Mouse (Mus musculus) hindbrain, embryonic 13.5 days (tissue): ENCODE measurements around the gene Eml2. TPM values are rescaled to one million over a fixed set of nuclear protein-coding genes. Genes with fewer than 3 reads are reported as not detected.
"Not testable (repeated sequence)": the region's sequence is repeated elsewhere in the genome, so short reads cannot be mapped to it uniquely, and the experiment has no call there.

Experiments
- ATAC-seq: fragments of 200-750 bp; cut with Nextera tagmentation; 2 replicates; pipeline ENCODE4 v1.8.0; 2017; ENCODE audit warnings: moderate TSS enrichment; ENCODE audit not compliant: low FRiP score
- H3K27ac ChIP-seq: fragments of 300-500 bp; sonication (generic); 2 replicates; pipeline ENCODE4 v1.5.1; 2015; ENCODE audit warnings: inconsistent platforms, mild to moderate bottlenecking, moderate library complexity
- H3K27me3 ChIP-seq: fragments of 300-500 bp; sonication (generic); 2 replicates; pipeline ENCODE4 v1.6.1; 2015; ENCODE audit warnings: mild to moderate bottlenecking, inconsistent platforms
- H3K36me3 ChIP-seq: fragments of 300-500 bp; sonication (generic); 2 replicates; pipeline ENCODE4 v1.6.1; 2015; ENCODE audit warnings: mild to moderate bottlenecking, inconsistent platforms
- H3K4me1 ChIP-seq: fragments of 300-500 bp; sonication (generic); replicated peaks from 2 replicates; pipeline ENCODE4 v1.6.1; 2015; ENCODE audit warnings: inconsistent platforms
- H3K4me2 ChIP-seq: fragments of 300-500 bp; sonication (generic); 2 replicates; pipeline ENCODE4 v1.6.1; 2015; ENCODE audit warnings: inconsistent platforms, mild to moderate bottlenecking, moderate library complexity
- H3K4me3 ChIP-seq: fragments of 300-500 bp; sonication (generic); 2 replicates; pipeline ENCODE4 v1.5.1; 2015; ENCODE audit warnings: mild to moderate bottlenecking, inconsistent platforms
- H3K9ac ChIP-seq: fragments of 300-500 bp; sonication (generic); 2 replicates; pipeline ENCODE4 v1.6.1; 2015; ENCODE audit warnings: mild to moderate bottlenecking, inconsistent platforms
- H3K9me3 ChIP-seq: fragments of 300-500 bp; sonication (generic); 2 replicates; pipeline ENCODE4 v1.6.1; 2016; ENCODE audit warnings: inconsistent platforms
- WGBS: fragments of 180-500 bp; shearing (Covaris S2); methylation state at CpG from one replicate; pipeline ENCODE4 v1.1.7; 2015; 5-methylcytosine and 5-hydroxymethylcytosine counted together
- polyA plus RNA-seq: library from polyadenylated mRNA; unstranded; fragments of >200 nt; fragmentation: Nextera tagmentation; extraction: Ambion mirVana; gene quantifications from 2 replicates; pipeline ENCODE4 v1.2.1, GENCODE M21; 2015

Eml2 gene
- polyA plus RNA-seq, 1 experiment from 2014 or later, result 8.2 TPM

DNA sequence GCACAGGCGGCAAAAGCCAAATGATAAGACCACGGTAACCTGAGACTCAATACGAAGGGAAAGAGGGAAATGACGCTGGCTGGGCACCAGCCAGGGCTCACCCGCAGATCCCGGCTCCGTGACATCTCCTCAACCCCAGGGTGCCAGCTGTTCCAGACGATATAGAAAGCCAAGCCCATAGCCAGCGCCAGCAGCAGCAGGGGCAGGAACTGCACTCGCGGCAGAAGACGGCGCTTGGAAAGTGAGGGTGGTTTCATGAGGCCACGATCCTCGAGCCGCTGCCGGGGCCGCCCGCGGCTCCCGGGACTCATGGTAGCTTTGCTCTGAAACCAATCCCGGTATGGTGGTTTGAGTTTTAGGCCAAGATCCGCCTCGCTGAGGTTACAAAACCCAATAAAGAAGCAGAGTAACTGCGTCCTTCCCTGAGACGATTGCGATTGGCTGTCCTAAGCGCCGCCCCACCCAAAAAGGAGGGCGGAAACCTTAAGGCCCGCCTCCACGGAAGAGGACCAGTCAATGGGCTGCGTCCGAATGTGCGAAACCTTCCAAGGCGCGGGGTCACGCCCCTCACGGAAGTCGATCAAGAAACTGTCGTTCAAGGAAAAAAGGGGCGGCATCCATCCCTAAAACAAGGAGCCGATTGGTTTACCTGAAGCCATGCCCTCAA lies 27.2 kb upstream of the Eml2 start, which contains the start of gene Qpctl:
TSS of gene Qpctl (minus strand) at position 417 of the 667 bp plus-strand sequence.
- Histone ChIP-seq H3K9ac (peak within 1 kb of the TSS; percentile 83), H3K9me3 (no peaks in the 10 kb centered on the region), H3K4me2 (peak within 1 kb of the TSS; percentile 77), H3K4me3 (peak within 1 kb of the TSS; percentile 65), H3K4me1 (peaks cover 32% of the 10 kb centered on the region), H3K27ac (peak within 1 kb of the TSS; percentile 88), H3K36me3 (peaks cover 47% of the 10 kb centered on the region), H3K27me3 (no peaks in the 10 kb centered on the region)
- under 1% methylated on average over 43 of the region's 43 CpGs for WGBS
- ATAC-seq, result peak; percentile 97

DNA sequence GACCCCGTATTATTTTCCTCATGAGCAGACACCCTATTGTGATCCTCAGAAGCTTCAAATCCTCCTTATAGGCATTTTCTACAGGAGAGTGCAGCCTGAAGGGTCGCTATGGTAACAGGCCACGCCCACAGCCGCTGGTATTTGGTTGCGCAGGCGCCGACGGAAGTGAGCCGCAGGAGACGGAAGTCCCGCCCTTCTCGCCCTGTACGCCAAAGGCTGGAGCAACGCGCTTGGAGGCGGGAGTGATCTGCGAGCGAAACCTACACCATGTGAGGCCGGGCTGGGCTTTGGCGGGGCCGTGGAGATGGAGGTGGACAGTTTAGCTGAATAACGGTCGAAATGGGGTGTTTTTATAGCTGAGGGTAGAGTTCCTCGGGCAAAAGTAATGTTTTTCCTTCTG lies 26.6 kb upstream of the Eml2 start, which contains the start of gene Snrpd2:
TSS of gene Snrpd2 (plus strand) at position 97 of the 400 bp plus-strand sequence.
- WGBS, result 0% methylated on average over 24 of the region's 24 CpGs
- Histone ChIP-seq H3K4me1 (peaks cover 32% of the 10 kb centered on the region), H3K9me3 (no peaks in the 10 kb centered on the region), H3K36me3 (peaks cover 51% of the 10 kb centered on the region), H3K9ac (peak within 1 kb of the TSS; percentile 83), H3K27me3 (no peaks in the 10 kb centered on the region), H3K27ac (peak within 1 kb of the TSS; percentile 88), H3K4me2 (peak within 1 kb of the TSS; percentile 77), H3K4me3 (peak within 1 kb of the TSS; percentile 65)
- ATAC-seq, result peak; percentile 90

DNA sequence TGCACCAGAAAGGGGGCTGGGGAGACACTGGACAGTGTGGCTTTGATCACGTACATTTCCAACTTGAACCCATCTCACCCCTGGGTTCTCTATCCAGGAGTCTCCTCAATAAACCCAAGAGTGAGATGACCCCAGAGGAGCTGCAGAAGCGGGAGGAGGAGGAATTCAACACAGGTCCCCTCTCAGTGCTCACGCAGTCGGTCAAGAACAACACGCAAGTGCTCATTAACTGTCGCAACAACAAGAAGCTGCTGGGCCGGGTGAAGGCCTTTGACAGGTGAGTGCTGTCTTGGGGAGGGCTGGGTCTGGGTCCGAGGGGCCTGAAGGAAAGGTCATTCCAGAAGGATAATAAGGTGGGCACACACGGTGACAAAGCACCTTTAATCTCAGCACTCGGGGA lies 25.1 kb upstream of the Eml2 start:
- H3K27me3 ChIP-seq, H3K27ac ChIP-seq, ATAC-seq, H3K9me3 ChIP-seq, H3K9ac ChIP-seq: not testable (repeated sequence)
- H3K4me3 ChIP-seq, result 0 out of 2 replicates have a peak overlapping the region, but pooled peaks have one; percentile 65
- 90% methylated on average over 10 of the region's 10 CpGs for WGBS
- peaks cover 42% of the 10 kb centered on the region for H3K36me3 ChIP-seq
- peak overlapping the region; percentile 77; the same call in 1 of the 2 replicates for H3K4me2 ChIP-seq
- peaks cover 32% of the 10 kb centered on the region for H3K4me1 ChIP-seq

DNA sequence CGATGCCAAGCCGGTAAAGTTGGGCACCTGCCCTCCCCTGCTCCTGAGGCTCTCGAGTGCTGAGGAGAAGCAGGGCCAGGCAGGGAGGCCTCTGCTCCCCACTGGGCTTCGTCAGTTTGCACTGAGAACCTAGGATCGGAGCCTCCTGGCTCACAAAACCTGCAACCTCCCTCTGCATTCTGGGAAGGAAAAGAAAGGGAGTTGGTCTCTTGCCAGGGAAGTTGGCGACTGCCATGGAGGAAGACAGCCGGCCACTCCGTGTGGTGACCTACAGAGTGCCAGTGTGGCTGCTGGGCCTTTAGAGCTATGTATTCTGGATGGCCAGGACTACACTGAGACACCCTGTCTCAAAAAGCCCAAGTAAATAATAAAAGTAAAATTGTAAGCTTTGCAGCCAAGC lies 21.4 kb upstream of the Eml2 start:
- Histone ChIP-seq H3K4me1 (peaks cover 28% of the 10 kb centered on the region), H3K9me3 (no peaks in the 10 kb centered on the region), H3K36me3 (peaks cover 33% of the 10 kb centered on the region), H3K4me3 (no peak overlapping the region), H3K9ac (no peak overlapping the region), H3K27me3 (peaks cover 13% of the 10 kb centered on the region), H3K4me2 (no peak overlapping the region), H3K27ac (no peak overlapping the region)
- 82% methylated on average over 8 of the region's 8 CpGs for WGBS
- ATAC-seq, result no peak

DNA sequence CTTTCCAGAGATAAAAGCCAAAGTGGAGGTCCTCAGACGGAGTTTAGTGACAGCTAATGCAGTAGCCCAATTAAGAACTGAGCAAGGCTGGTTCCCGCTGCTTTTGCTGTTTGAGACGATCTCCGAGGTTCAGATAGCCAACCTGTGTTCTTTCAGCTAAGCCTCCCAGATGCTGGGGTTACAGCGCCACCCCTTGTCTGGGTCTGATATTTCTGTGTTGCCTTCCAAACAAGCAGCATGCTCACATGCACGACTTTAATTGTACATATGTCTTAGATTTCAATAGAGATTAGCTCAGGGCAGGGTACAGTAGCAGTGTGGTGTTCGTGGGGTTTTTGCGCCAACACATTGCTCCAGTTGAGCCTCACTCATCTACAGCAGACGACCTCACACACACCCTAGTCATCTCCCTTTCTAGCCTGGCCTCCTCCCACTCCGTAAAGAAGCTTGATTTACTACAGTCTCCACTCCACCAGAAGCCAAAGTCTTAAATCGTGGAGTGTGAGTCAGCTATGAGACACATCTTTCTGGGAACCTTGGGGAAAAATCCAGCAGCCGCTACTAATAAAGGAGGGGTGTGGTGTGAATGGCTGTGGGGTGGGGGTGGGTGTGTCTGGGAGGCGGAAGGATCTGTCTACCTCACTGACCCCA lies 20.3 kb upstream of the Eml2 start:
- 67% methylated on average over 13 of the region's 13 CpGs for WGBS

DNA sequence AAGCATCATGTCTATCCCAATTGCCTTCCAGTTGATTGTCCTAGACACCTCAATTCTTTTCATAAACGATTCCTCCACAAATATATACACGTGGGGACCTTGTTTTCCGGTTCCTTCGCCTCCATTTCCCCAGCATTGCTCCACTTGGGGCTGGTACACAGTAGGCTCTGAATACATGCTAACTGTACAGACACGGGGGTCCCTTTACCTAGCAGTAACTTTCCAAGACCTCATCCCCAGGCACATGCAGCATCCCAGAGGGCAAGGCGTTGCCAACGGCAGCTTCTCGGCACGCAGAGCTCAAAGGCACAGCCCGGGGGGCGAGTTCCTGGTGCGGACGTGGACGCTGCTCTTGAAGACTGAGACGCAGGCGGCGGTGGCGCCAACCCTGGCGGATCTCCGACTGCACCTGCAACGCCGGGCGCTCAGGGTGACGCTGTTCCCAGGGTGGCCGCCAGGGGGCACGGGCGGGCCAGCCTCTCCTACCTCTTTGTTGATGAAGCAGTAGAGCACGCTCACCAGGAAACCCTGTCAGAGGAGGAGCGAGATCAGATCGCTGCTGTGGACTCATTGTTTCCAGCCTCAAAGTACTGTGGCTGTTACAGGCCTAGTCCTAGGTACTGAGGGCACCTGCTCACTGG lies 18.9 kb upstream of the Eml2 start:
- H3K4me2 ChIP-seq, result peak overlapping the region; percentile 47
- peaks cover 26% of the 10 kb centered on the region for H3K36me3 ChIP-seq
- H3K9me3 ChIP-seq, result no peaks in the 10 kb centered on the region
- 5% methylated on average over 30 of the region's 30 CpGs for WGBS
- peak overlapping the region; percentile 81 for H3K27ac ChIP-seq
- H3K4me3 ChIP-seq, result peak overlapping the region; percentile 21
- H3K27me3 ChIP-seq, result peaks cover 27% of the 10 kb centered on the region
- ATAC-seq, result peak; percentile 77
- peak overlapping the region; percentile 51 for H3K9ac ChIP-seq
- peaks cover 23% of the 10 kb centered on the region for H3K4me1 ChIP-seq

More for the DNA sequence above, 20.3 kb upstream of the Eml2 start:
- H3K4me1 ChIP-seq, result peaks cover 25% of the 10 kb centered on the region
- H3K27me3 ChIP-seq, result peaks cover 23% of the 10 kb centered on the region
- no peaks in the 10 kb centered on the region for H3K9me3 ChIP-seq
- H3K27ac ChIP-seq, result no peak overlapping the region
- ATAC-seq, result no peak
- no peak overlapping the region for H3K4me3 ChIP-seq
- H3K9ac ChIP-seq, result 0 out of 2 replicates have a peak overlapping the region, but pooled peaks have one; percentile 49
- H3K4me2 ChIP-seq, result no peak overlapping the region
- H3K36me3 ChIP-seq, result peaks cover 33% of the 10 kb centered on the region

DNA sequence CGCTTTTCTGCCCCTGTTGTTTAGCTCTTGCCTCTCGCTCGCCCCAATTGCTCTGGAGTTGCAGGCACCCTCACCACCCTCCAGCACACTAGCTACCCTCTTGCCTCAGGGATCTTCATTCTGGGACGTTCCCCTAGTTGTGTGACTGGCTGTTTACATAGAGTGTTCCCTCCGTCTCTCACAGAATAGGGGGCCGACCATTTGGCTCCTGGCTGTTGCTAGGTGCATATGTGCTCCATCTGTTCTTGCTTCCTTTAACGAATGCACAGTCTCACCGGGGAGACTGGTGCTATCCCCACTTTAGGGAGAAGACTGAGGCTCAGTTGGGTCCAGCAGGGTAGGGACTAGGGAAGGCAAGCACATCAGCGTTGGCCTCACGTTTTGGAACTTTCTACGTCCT lies 17.6 kb upstream of the Eml2 start:
- Histone ChIP-seq H3K36me3 (peaks cover 13% of the 10 kb centered on the region), H3K9ac (no peak overlapping the region), H3K4me2 (no peak overlapping the region), H3K4me3 (no peak overlapping the region), H3K27ac (no peak overlapping the region), H3K27me3 (peaks cover 40% of the 10 kb centered on the region), H3K9me3 (no peaks in the 10 kb centered on the region), H3K4me1 (peaks cover 24% of the 10 kb centered on the region)
- no peak for ATAC-seq
- WGBS, result 71% methylated on average over 11 of the region's 11 CpGs

DNA sequence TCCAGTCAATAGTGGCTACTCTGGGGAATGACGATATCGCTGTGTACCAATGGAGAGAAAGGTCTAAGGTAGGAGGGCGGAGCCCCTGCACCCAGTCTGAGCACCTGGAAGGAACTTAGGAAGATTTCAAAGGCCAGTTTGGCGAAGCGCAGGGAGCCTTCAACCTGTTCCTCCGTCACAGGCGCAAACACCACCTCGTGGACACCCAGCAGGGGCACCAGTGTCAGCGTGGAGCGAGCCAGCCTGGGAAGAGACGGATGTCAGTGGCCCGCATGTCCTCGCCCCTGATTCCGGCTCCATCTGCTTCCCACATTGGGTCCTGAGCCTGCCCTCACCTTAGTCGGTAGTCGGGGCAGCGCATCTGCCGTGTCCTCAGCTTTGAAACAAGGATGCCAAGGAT lies 16.8 kb upstream of the Eml2 start:
- H3K4me1 ChIP-seq, result peaks cover 31% of the 10 kb centered on the region
- no peak overlapping the region for H3K4me3 ChIP-seq
- WGBS, result 15% methylated on average over 18 of the region's 18 CpGs
- no peak overlapping the region for H3K27ac ChIP-seq
- H3K4me2 ChIP-seq, result peak overlapping the region; percentile 60
- H3K36me3 ChIP-seq, result peaks cover 6% of the 10 kb centered on the region; the same call in 1 of the 2 replicates
- no peak for ATAC-seq
- peak overlapping the region; percentile 60; the same call in 1 of the 2 replicates for H3K9ac ChIP-seq
- H3K27me3 ChIP-seq, result peaks cover 48% of the 10 kb centered on the region
- no peaks in the 10 kb centered on the region for H3K9me3 ChIP-seq

DNA sequence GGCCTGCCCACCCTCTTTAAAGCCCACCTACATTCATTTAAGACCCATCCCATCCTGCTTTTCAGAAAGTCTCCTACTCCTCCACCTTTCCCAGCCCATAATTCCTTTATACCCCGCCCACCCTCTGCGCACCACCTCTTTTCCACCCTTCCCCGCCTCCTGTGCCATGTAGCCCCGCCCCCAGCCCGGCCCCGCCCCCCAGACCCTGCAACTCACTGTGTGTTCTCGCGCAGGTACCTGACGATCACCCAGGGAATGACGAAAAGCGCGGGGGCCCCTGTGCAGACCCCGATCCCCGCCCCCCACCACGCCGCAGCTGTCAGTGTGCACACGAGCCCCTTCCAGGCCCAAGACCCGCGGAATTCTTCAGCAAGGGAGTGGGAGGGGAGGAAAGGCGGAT lies 16.1 kb upstream of the Eml2 start:
- Histone ChIP-seq H3K4me3 (peak overlapping the region; percentile 37), H3K27ac (no peak overlapping the region), H3K9me3 (no peaks in the 10 kb centered on the region), H3K36me3 (no peaks in the 10 kb centered on the region), H3K27me3 (peaks cover 55% of the 10 kb centered on the region), H3K4me2 (peak overlapping the region; percentile 60), H3K9ac (peak overlapping the region; percentile 60), H3K4me1 (peaks cover 38% of the 10 kb centered on the region)
- WGBS, result under 1% methylated on average over 20 of the region's 20 CpGs
- peak; percentile 13; the same call in 1 of the 2 replicates for ATAC-seq

DNA sequence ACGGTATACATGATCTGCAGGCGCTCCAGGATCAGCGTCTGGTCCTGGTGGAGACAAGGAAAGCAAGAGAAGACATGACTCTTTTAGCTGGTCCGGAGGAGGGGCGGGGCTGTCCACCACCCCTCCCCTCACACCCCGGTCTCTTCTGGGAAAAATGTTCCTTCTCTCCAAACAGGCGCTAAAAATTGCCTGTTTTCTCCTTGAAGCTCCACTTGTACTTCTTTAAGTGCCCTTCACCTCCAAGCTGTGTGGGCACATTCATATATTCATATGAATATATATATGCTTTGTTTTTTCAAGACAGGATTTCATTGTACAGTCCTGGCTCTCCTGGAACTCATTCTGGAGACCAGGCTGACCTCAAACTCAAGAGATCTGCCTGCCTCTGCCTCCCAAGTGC lies 13.3 kb upstream of the Eml2 start:
- Histone ChIP-seq H3K27me3 (peaks cover 66% of the 10 kb centered on the region), H3K27ac (no peak overlapping the region)
- 88% methylated on average over 7 of the region's 7 CpGs for WGBS

DNA sequence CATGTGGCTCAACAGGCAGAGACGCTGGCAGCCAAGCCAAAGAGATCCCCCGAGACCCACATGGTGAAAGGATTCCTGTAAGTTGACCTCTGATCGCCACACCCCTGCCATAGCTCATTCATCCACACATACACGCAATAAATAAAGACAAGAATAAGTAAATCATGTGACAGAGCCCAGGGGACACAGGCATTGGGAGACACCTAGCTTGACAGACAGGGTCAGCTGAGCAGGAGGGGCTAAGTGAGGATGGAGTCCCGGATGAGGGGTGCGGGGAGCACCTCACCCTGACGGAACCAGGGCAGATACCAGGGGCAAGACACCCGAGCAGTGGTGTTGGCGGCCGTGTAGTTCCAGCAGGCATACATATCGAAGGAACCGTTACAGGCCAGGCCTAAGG lies 12.5 kb upstream of the Eml2 start:
- Histone ChIP-seq H3K9me3 (no peaks in the 10 kb centered on the region), H3K9ac (0 out of 2 replicates have a peak overlapping the region, but pooled peaks have one; percentile 35), H3K36me3 (no peaks in the 10 kb centered on the region), H3K4me2 (no peak overlapping the region), H3K4me3 (no peak overlapping the region), H3K27me3 (peaks cover 62% of the 10 kb centered on the region), H3K4me1 (peaks cover 42% of the 10 kb centered on the region), H3K27ac (no peak overlapping the region)
- 24% methylated on average over 12 of the region's 12 CpGs for WGBS
- ATAC-seq, result no peak

More for the DNA sequence above, 13.3 kb upstream of the Eml2 start:
- no peak for ATAC-seq
- no peak overlapping the region for H3K4me3 ChIP-seq
- no peak overlapping the region for H3K4me2 ChIP-seq
- no peaks in the 10 kb centered on the region for H3K9me3 ChIP-seq
- peaks cover 43% of the 10 kb centered on the region for H3K4me1 ChIP-seq
- H3K9ac ChIP-seq, result no peak overlapping the region; the same call in 1 of the 2 replicates
- no peaks in the 10 kb centered on the region for H3K36me3 ChIP-seq

DNA sequence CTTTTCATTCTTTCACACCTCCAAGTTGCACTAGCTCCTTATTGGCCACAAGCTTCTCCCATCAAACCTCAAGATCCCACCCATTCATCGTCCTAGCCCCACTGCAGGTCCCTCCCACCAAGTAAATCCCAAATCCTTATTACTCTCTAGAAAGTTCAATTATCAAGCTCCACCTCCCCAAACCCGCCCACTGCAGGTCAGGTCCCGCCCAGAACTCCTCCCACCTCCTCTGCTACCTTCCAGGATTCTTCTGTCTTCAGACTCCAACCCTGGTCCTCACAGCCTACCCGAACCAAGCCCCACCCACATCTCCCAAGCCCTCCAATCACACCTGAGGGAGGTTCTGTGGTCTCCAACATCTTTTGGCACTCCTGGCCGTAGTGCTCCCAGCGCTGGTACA lies 12.0 kb upstream of the Eml2 start:
- H3K27me3 ChIP-seq, result peaks cover 59% of the 10 kb centered on the region
- WGBS, result 3% methylated on average over 6 of the region's 6 CpGs
- ATAC-seq, result 0 out of 2 replicates have a peak, but pooled peaks have one; percentile 8
- no peaks in the 10 kb centered on the region for H3K9me3 ChIP-seq
- no peak overlapping the region for H3K27ac ChIP-seq
- no peak overlapping the region for H3K4me3 ChIP-seq
- peaks cover 42% of the 10 kb centered on the region for H3K4me1 ChIP-seq
- no peaks in the 10 kb centered on the region for H3K36me3 ChIP-seq
- no peak overlapping the region for H3K9ac ChIP-seq
- H3K4me2 ChIP-seq, result peak overlapping the region; percentile 30; the same call in 1 of the 2 replicates
